Mouse (Mus musculus): ENCODE results near the gene Rapgef4. TPM values are rescaled to one million over a fixed set of nuclear protein-coding genes. Genes with fewer than 3 reads are reported as not detected.

Gene Rapgef4
- total RNA-seq, 2 experiments from 2014 or later, result 1.2 to 4.2 TPM

- no peak for DNase-seq (ENCODE audit: low spot score)
Measured at GRCm38 (mm10) chr2:72228881-72229280, 247.8 kb downstream of the Rapgef4 start.

GRCm38 (mm10) chr2:72230545-72230944, 249.5 kb downstream of the Rapgef4 start:
- no peak for DNase-seq (ENCODE audit: low spot score)

GRCm38 (mm10) chr2:72234085-72234484, 253.0 kb downstream of the Rapgef4 start:
- DNase-seq (ENCODE audit: low spot score), result no peak

- peak; percentile 85 for DNase-seq (ENCODE audit: low spot score)
Measured at GRCm38 (mm10) chr2:72234943-72235342, 253.9 kb downstream of the Rapgef4 start.

GRCm38 (mm10) chr2:72235361-72235901, 254.4 kb downstream of the Rapgef4 start:
- peak; percentile 63 for DNase-seq (ENCODE audit: low spot score)

GRCm38 (mm10) chr2:72238421-72238820, 257.4 kb downstream of the Rapgef4 start:
- no peak for DNase-seq (ENCODE audit: low spot score)

GRCm38 (mm10) chr2:72238925-72239324, 257.9 kb downstream of the Rapgef4 start:
- DNase-seq (ENCODE audit: low spot score), result no peak

- no peak for DNase-seq (ENCODE audit: low spot score)
Measured at GRCm38 (mm10) chr2:72239456-72239855, 258.4 kb downstream of the Rapgef4 start.

GRCm38 (mm10) chr2:72239993-72240392, 259.0 kb downstream of the Rapgef4 start:
- peak; percentile 47 for DNase-seq (ENCODE audit: low spot score)

GRCm38 (mm10) chr2:72240691-72241090, 259.7 kb downstream of the Rapgef4 start:
- no peak for DNase-seq (ENCODE audit: low spot score)

- DNase-seq (ENCODE audit: low spot score), result no peak
Measured at GRCm38 (mm10) chr2:72241714-72242472, 260.9 kb downstream of the Rapgef4 start.

GRCm38 (mm10) chr2:72242910-72243675, 262.1 kb downstream of the Rapgef4 start:
- DNase-seq (ENCODE audit: low spot score), result no peak

GRCm38 (mm10) chr2:72245631-72246030, 264.6 kb downstream of the Rapgef4 start:
- DNase-seq (ENCODE audit: low spot score), result no peak

GRCm38 (mm10) chr2:72246376-72246775, 265.3 kb downstream of the Rapgef4 start:
- no peak for DNase-seq (ENCODE audit: low spot score)

GRCm38 (mm10) chr2:72247819-72248218, 266.8 kb downstream of the Rapgef4 start:
- DNase-seq (ENCODE audit: low spot score), result no peak

- DNase-seq (ENCODE audit: low spot score), result no peak
Measured at GRCm38 (mm10) chr2:72252510-72253505, 271.8 kb downstream of the Rapgef4 start.

- no peak for DNase-seq (ENCODE audit: low spot score)
Measured at GRCm38 (mm10) chr2:72253882-72254281, 272.8 kb downstream of the Rapgef4 start.

GRCm38 (mm10) chr2:72254813-72255582, 274.0 kb downstream of the Rapgef4 start:
- no peak for DNase-seq (ENCODE audit: low spot score)

- no peak for DNase-seq (ENCODE audit: low spot score)
Measured at GRCm38 (mm10) chr2:72260704-72261103, 279.7 kb downstream of the Rapgef4 start.

- no peak for DNase-seq (ENCODE audit: low spot score)
Measured at GRCm38 (mm10) chr2:72262814-72263480, 281.9 kb downstream of the Rapgef4 start.
